Mouse (Mus musculus) stomach, embryonic 14.5 days (tissue): ENCODE data around the gene Tra2a. TPM values are rescaled to one million over a fixed set of nuclear protein-coding genes. Genes with fewer than 3 reads are reported as not detected.
A peak's percentile ranks its signal among the peaks of the same experiment; 100 is the strongest.

ENCODE experiments used
- ATAC-seq: fragments of 200-750 bp; cut with Nextera tagmentation; 2 replicates; pipeline ENCODE4 v1.8.0; 2017; ENCODE audit warnings: low read depth, moderate TSS enrichment; ENCODE audit not compliant: insufficient number of reproducible peaks, insufficient read depth, low FRiP score
- H3K27ac ChIP-seq: fragments of 300-500 bp; sonication (generic); 2 replicates; pipeline ENCODE4 v1.5.1; 2014; ENCODE audit warnings: mild to moderate bottlenecking, low read length, moderate library complexity, mixed read lengths
- H3K27me3 ChIP-seq: fragments of 300-500 bp; sonication (generic); 2 replicates; pipeline ENCODE4 v1.6.1; 2014; ENCODE audit warnings: low read length, control low read depth, mixed read lengths; ENCODE audit not compliant: control insufficient read depth, insufficient read depth
- H3K36me3 ChIP-seq: fragments of 300-500 bp; sonication (generic); 2 replicates; pipeline ENCODE4 v1.6.1; 2014; ENCODE audit warnings: mild to moderate bottlenecking, control low read depth, low read length, moderate library complexity, mixed read lengths; ENCODE audit not compliant: control insufficient read depth, insufficient read depth
- H3K4me1 ChIP-seq: fragments of 300-500 bp; sonication (generic); 2 replicates; pipeline ENCODE4 v1.6.1; 2014; ENCODE audit warnings: low read length, control low read depth, mixed read lengths; ENCODE audit not compliant: control insufficient read depth, insufficient read depth
- H3K4me2 ChIP-seq: fragments of 300-500 bp; sonication (generic); replicated peaks from 2 replicates; pipeline ENCODE4 v1.6.1; 2014; ENCODE audit warnings: low read depth, low read length, control low read depth
- H3K4me3 ChIP-seq: fragments of 300-500 bp; sonication (generic); 2 replicates; pipeline ENCODE4 v1.5.1; 2014; ENCODE audit warnings: low read depth, low read length, control low read depth
- H3K9ac ChIP-seq: fragments of 300-500 bp; sonication (generic); replicated peaks from 2 replicates; pipeline ENCODE4 v1.6.1; 2014; ENCODE audit warnings: low read depth, mild to moderate bottlenecking, control low read depth, low read length, moderate library complexity, mixed read lengths
- H3K9me3 ChIP-seq: fragments of 300-500 bp; sonication (generic); 2 replicates; pipeline ENCODE4 v1.6.1; 2016; ENCODE audit warnings: low read depth, low read length, control low read depth; ENCODE audit not compliant: control insufficient read depth
- WGBS: fragments of 180-500 bp; shearing (Covaris S2); extraction: QIAGEN DNeasy Blood & Tissue Kit; methylation state at CpG from one replicate; pipeline ENCODE4 v1.1.7; 2014; 5-methylcytosine and 5-hydroxymethylcytosine counted together
- polyA plus RNA-seq: library from polyadenylated mRNA; unstranded; fragments of >200 nt; fragmentation: Nextera tagmentation; extraction: Ambion mirVana; gene quantifications from 2 replicates; pipeline ENCODE4 v1.2.1, GENCODE M21; 2014

Tra2a gene
- polyA plus RNA-seq, 1 experiment from 2014 or later: 65.1 TPM

DNA sequence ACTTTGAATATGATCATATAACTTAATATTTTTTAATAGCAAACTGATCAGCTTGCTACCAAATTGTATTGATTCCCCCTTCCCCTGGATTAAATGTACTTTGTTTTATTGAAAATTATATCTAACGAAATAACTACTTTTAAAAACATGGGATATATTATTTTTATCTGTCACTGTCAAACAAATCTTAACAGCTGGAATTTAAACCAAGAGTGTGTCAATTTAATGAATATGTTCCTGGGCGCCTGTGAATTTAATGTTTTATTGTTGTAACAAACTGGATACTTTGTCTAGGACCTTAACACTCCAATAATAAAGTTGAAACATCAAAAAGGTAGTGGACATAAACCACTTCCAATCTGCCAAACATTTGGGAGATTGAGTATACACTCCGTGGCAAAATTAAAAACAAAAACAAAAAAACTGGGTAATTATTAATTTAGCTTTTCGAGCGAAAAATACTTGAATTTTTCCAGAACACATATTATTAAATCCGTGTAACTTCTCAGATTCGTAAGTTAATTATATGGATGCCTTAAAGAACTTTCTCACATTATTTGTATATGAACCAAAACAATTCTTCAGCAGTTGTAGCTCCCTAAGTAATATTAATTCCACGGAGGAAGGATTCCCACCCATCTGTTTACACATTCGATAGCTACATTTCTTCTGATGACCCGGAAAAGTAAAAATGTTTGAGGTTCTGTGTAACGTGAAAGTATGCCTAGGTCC lies 46.9 kb downstream of the Tra2a start:
- Histone ChIP-seq H3K27ac (peak overlapping the region; percentile 97), H3K4me2 (peak overlapping the region; percentile 69), H3K9me3 (no peaks in the 10 kb centered on the region), H3K36me3 (no peaks in the 10 kb centered on the region), H3K9ac (peak overlapping the region; percentile 67), H3K4me1 (peaks cover 13% of the 10 kb centered on the region; the same call in 1 of the 2 replicates), H3K27me3 (no peaks in the 10 kb centered on the region), H3K4me3 (peak overlapping the region; percentile 57)
- WGBS: 4% methylated on average over 11 of the region's 11 CpGs
- ATAC-seq: no peak

DNA sequence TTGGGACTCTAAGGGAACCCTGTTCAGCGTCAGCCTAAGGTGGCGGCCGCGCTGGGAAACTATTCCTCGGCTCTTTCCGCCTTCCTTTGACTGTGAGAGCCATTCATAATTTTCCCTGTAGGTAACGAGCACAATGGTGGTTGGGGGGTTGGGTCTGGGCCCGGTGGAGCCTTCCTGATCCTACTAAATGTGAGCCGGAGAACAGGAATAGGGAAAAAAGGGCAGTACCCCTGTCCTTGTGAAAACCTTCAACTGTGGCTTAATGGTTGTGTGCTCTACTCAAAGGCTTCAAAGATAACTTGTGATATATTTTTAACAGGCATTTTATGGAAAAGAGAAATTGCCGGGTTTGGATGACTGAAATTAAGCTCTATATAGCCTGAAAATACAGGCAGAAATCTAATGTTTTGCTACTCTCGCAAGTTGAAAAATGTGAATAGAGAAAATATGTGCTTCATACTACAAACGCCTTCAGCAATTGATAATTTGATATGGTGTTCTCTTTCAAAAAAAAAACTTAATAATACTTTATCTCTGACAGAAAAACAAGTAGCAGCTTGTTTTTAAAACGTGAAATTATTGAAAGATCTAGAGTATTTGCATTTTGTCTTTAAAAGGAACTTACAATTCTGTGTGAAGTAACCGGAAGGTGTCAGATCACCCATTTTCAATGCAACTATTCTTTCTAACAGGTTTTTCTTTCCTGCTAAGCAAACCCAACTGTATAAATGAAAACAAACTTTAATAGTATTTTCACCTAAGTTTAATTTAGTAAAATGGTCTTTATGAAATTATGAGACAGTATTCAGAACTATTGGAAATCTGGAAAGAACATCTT lies 47.9 kb downstream of the Tra2a start:
- peak overlapping the region; percentile 89 for H3K4me2 ChIP-seq
- no peaks in the 10 kb centered on the region for H3K9me3 ChIP-seq
- ATAC-seq: peak; percentile 20
- H3K9ac ChIP-seq: peak overlapping the region; percentile 99
- H3K4me3 ChIP-seq: peak overlapping the region; percentile 95
- WGBS: 2% methylated on average over 14 of the region's 14 CpGs
- H3K36me3 ChIP-seq: no peaks in the 10 kb centered on the region
- no peaks in the 10 kb centered on the region for H3K27me3 ChIP-seq
- H3K4me1 ChIP-seq: peaks cover 20% of the 10 kb centered on the region
- H3K27ac ChIP-seq: peak overlapping the region; percentile 98

GRCm38 (mm10) chr6:49214928-49215747 lies 48.7 kb downstream of the Tra2a start, which contains the start of gene Igf2bp3:
Gene Igf2bp3 (minus strand): TSS chr6:49214957.
- Histone ChIP-seq H3K27ac (peak within 1 kb of the TSS; percentile 98), H3K9me3 (no peaks in the 10 kb centered on the region), H3K27me3 (no peaks in the 10 kb centered on the region)

DNA sequence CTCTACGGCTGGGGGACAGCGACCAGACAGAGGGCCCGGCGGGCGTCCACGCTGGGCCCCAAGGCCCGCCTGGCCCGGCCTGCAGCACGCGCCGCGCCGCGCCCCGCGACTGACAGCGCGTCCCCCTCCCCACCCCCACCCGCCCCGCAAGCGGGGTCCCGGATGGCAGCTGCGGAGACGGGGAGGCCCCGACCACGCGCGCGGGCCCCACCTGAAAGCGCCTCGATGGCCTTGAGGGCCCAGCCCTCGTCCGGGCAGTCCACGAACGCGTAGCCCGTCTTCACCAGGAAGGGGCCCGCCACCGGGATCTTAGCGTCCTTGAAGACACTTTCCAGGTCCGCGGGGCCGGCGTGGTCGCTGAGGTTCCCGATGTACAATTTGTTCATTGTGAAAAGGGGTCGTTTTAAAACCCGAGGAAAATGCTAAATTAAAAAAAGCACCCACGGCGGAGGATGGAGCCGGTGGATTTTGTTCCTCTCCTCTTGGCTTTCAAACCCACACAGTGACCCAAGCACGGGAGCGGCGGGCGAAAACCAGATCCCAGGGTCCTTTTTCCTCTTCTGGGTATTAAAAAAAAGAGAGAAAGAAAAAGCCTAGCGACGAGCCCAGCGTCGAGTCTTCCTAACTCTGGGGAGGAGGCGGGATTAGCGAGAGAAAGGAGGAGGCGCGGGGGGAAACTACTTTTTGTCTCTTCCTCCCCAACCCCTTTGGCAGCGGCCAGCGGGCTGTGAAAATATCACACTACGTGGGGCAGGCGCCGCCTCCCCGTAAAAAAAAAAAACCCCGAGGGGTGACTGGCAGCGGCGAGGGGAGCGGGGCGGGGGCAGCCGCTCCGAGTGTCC lies 49.5 kb downstream of the Tra2a start:
- peaks cover 29% of the 10 kb centered on the region for H3K4me1 ChIP-seq
- peak overlapping the region; percentile 98 for H3K27ac ChIP-seq
- no peaks in the 10 kb centered on the region for H3K9me3 ChIP-seq
- ATAC-seq: no peak
- under 1% methylated on average over 74 of the region's 76 CpGs for WGBS
- H3K36me3 ChIP-seq: 0 out of 2 replicates have a peak, but pooled peaks cover 2% of the 10 kb centered on the region
- peak overlapping the region; percentile 89 for H3K4me2 ChIP-seq
- H3K9ac ChIP-seq: peak overlapping the region; percentile 99
- peak overlapping the region; percentile 95 for H3K4me3 ChIP-seq
- H3K27me3 ChIP-seq: no peaks in the 10 kb centered on the region

More at GRCm38 (mm10) chr6:49214928-49215747, 48.7 kb downstream of the Tra2a start, which contains the start of gene Igf2bp3:
- WGBS: under 1% methylated on average over 67 of the region's 68 CpGs
- Histone ChIP-seq H3K4me3 (peak within 1 kb of the TSS; percentile 95), H3K4me1 (peaks cover 27% of the 10 kb centered on the region), H3K36me3 (no peaks in the 10 kb centered on the region), H3K9ac (peak within 1 kb of the TSS; percentile 99), H3K4me2 (peak within 1 kb of the TSS; percentile 89)
- peak; percentile 85 for ATAC-seq

DNA sequence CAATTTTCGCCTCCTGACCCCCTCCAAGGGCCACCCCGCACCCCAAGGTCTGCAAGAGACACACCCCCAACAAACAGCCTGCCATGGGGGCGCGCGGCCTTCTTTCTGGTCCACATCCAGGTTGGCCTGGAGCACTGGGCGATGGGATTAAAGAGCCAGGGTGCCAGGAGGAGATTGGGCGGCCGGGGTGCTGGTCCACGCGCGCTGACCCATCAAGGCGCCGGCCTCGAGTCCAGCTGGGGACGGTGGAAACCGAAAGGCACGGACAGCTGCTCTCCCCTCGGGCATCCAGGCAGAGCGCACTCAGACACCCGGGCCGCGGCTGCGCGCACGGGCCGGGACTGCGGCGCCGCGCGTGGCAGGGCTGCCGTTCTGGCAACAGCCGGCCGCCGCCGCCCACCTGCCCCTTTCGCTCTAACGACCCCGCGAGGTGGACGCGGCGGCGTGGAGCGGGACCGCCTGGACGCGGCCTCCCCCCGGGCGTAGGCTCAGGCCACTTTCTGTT lies 50.2 kb downstream of the Tra2a start:
- Histone ChIP-seq H3K4me3 (peak overlapping the region; percentile 95), H3K4me1 (peaks cover 34% of the 10 kb centered on the region), H3K9ac (peak overlapping the region; percentile 99), H3K27me3 (no peaks in the 10 kb centered on the region), H3K36me3 (0 out of 2 replicates have a peak, but pooled peaks cover 2% of the 10 kb centered on the region), H3K4me2 (peak overlapping the region; percentile 89), H3K27ac (peak overlapping the region; percentile 98), H3K9me3 (no peaks in the 10 kb centered on the region)
- under 1% methylated on average over 41 of the region's 50 CpGs for WGBS
- ATAC-seq: no peak

GRCm38 (mm10) chr6:49212931-49213580 lies 50.8 kb downstream of the Tra2a start:
- H3K27me3 ChIP-seq: no peaks in the 10 kb centered on the region
- peak overlapping the region; percentile 98 for H3K27ac ChIP-seq
- peak overlapping the region; percentile 95 for H3K4me3 ChIP-seq
- H3K4me2 ChIP-seq: peak overlapping the region; percentile 89
- peak overlapping the region; percentile 99 for H3K9ac ChIP-seq
- peaks cover 37% of the 10 kb centered on the region for H3K4me1 ChIP-seq
- no peak for ATAC-seq
- 2% methylated on average over 20 of the region's 20 CpGs for WGBS
- 0 out of 2 replicates have a peak, but pooled peaks cover 2% of the 10 kb centered on the region for H3K36me3 ChIP-seq
- no peaks in the 10 kb centered on the region for H3K9me3 ChIP-seq

DNA sequence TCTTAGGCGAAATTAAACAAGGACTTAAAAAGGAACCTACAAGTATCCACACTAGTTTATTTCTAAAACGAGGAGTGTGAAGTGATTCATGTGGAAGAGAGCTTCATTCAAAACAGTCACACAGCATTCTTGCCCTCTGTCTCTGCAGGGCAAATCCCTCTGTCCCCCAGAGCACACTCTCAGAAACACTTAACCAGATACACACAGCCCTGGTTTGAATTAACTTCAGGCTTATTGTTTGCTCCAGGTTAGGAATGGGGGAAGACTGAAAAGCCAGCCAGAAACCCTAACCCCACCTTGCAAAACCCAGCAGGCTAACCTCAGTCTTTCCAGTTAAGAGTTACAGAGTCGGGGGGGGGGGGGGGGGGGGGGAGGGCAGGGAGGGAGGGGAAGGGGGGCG lies 51.7 kb downstream of the Tra2a start:
- H3K36me3 ChIP-seq: peaks cover 2% of the 10 kb centered on the region; the same call in 1 of the 2 replicates
- ATAC-seq: no peak
- peak overlapping the region; percentile 95; the same call in 1 of the 2 replicates for H3K4me3 ChIP-seq
- H3K4me2 ChIP-seq: peak overlapping the region; percentile 89
- H3K4me1 ChIP-seq: peaks cover 37% of the 10 kb centered on the region
- H3K27ac ChIP-seq: no peak overlapping the region
- WGBS: 16% methylated on average over 4 of the region's 4 CpGs
- H3K9me3 ChIP-seq: no peaks in the 10 kb centered on the region
- H3K27me3 ChIP-seq: no peaks in the 10 kb centered on the region
- no peak overlapping the region for H3K9ac ChIP-seq
